Mouse (Mus musculus): ENCODE data around the gene Dab1.

The Dab1 gene

DNA sequence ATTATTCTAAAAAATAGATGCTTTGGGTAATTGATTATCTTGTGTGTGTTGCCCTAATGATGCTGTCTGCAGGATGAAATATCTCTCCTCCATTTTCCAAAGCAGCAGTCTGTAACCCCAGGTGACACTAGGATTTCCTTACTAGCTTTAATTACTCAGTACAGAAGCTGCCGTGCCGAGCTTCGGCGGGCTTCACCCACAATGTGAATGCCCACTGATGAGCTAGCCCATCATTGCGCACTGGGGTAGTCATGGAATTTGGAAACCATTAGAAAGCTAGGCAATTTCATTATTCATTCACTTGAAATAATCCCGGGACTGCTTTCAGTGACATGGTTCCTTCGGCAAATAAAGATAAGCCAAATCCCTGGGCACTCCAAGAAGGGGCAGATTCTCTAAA, 894.5 kb downstream of the Dab1 start:
- DNase-seq (ENCODE audit: low spot score), result no peak

GRCm38 (mm10) chr4:104514568-104515000, 895.4 kb downstream of the Dab1 start:
- DNase-seq (ENCODE audit: low spot score), result peak; percentile 6

DNA sequence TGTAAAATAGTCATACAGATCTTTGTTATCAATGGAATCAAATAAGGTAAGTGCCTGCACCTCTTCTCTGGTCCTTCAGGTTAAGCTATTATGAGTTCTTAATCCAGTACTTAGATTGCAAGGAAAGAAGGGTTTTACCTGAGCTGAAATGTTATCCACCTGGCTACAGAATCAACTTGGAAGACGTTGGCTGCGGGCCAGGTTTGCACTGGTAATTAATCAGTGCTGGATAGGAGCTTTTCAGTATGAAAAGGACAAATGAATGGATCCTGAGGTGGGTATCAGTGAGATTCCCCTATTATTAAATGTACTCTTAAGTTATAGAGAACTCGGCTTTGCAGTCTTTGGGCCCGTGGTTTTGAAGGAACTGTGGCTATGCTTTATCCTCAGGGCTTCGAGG, 896.5 kb downstream of the Dab1 start:
- DNase-seq (ENCODE audit: low spot score), result no peak

GRCm38 (mm10) chr4:104522324-104522723, 903.2 kb downstream of the Dab1 start:
- no peak for DNase-seq (ENCODE audit: low spot score)

- DNase-seq (ENCODE audit: low spot score), result no peak
These were observed 904.6 kb downstream of the Dab1 start for GRCm38 (mm10) chr4:104523776-104524175.

DNA sequence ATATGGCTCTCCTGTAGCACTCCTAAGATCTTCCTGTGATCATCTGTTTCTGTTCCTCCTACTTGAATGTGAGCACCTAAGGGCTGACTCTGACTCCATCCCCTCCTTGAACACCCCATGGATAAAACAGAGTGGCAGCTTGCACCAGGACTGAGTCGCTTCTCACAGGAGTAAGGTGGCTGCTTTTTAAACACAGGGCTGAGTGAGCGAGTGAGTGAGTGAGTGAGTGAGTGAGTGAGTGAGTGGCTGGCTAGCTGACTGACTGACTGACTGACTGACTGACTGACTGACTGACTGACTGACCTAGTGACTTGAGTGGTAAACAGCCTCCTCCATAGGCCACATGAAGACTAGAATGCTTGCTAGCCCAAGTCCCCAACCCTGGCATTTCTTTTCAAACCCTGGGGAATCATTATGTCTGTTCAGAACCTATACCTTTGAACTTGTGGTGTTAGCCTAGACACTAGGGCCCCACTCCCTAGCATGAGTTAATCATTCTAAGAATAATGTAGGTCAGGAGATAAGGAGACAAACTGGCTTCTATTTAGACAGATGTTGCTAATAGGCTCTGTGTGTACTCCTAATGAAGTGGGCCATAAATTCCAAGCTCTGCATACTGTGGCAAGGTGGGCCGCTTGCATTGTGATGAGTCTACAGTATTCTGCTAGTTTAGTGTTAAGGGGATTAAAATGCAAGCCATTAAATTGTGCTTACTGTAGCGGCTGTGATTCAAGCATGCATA, 910.9 kb downstream of the Dab1 start:
- DNase-seq (ENCODE audit: low spot score), result no peak

GRCm38 (mm10) chr4:104532846-104533245, 913.7 kb downstream of the Dab1 start:
- DNase-seq (ENCODE audit: low spot score), result no peak

GRCm38 (mm10) chr4:104538420-104538819, 919.3 kb downstream of the Dab1 start:
- DNase-seq (ENCODE audit: low spot score), result no peak

DNA sequence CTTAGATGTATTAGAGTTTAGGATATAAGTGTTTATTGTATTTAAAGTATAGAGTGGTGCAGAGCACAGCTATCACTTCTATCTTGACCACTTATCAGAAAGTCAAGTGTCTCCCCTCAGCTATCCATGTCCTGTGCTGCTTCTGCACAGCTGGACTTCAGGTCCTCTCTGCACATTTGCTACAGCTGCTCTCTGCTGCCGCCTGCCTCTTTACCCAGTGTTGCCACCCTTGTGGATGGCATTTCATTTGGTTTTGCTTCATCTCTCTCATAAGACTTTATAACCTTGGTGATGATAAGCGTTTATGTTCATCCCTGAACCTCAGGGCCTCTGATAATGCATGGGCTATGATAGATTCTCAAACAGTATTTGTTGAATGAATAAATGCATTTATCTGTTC, 919.9 kb downstream of the Dab1 start:
- DNase-seq (ENCODE audit: low spot score), result no peak

DNA sequence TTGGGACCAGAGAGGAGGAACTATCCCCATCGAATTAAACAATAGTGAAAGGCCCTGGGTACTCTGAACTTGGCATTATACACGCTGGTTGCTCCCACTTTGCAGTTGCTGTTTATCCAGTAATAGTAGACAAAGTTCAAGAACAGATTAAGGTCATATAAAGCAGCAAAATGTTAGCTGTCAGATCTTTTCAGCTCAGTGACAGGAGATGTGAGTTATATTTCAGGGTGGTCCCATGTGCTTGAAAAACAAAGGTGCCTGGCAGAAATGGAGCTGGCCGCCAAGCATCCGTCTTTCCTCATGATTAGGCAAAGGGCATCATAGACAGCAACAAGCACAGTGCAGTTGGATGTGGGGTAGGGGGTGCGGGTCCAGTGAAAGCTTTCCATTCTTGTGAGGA, 927.9 kb downstream of the Dab1 start:
- DNase-seq (ENCODE audit: low spot score), result no peak

DNA sequence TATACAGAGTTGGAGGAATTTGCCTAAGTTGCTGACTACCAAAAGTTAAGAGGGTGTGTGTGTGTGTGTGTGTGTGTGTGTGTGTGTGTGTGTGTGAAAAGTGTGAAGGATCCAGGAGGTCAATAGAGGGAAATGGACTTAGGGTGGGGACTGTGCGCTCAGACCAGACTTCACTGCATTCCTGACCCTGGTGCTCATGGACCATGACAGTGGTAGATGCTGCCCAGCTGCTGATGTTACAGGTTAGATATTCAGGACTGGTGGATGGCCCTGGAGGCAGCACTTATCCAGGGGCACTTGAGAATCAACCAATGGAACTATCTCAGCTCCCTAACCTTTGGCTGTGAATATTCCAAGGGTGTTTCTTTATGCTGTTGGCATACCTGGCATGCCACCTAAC, 929.1 kb downstream of the Dab1 start:
- DNase-seq (ENCODE audit: low spot score), result no peak

- DNase-seq (ENCODE audit: low spot score), result no peak
These were observed 931.5 kb downstream of the Dab1 start for GRCm38 (mm10) chr4:104550581-104551205.

GRCm38 (mm10) chr4:104551390-104552070, 932.4 kb downstream of the Dab1 start:
- DNase-seq (ENCODE audit: low spot score), result no peak

- DNase-seq (ENCODE audit: low spot score), result no peak
These were observed 936.2 kb downstream of the Dab1 start for GRCm38 (mm10) chr4:104555408-104555807.

- no peak for DNase-seq (ENCODE audit: low spot score)
These were observed 944.4 kb downstream of the Dab1 start for GRCm38 (mm10) chr4:104563512-104563911.

DNA sequence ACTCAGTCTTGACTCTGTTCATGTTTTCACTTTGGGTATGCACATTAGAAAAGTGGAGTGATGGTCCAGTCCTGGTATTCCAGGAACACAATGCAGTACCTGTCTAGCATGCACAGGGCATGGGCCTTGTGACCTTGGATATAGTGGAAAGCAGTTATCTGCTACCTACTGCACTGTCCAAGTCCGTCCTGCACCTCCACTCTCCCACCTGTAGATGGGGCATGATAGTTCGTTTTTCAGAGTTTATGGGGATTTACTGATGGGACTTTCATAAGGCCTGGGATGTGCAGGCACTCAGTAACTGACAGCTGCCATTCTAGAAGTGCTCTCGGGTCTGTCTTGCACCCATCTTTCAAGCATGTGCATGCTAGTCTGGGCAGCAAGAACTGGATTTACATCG, 951.4 kb downstream of the Dab1 start:
- no peak for DNase-seq (ENCODE audit: low spot score)

GRCm38 (mm10) chr4:104572440-104572839, 953.3 kb downstream of the Dab1 start:
- DNase-seq (ENCODE audit: low spot score), result no peak

DNA sequence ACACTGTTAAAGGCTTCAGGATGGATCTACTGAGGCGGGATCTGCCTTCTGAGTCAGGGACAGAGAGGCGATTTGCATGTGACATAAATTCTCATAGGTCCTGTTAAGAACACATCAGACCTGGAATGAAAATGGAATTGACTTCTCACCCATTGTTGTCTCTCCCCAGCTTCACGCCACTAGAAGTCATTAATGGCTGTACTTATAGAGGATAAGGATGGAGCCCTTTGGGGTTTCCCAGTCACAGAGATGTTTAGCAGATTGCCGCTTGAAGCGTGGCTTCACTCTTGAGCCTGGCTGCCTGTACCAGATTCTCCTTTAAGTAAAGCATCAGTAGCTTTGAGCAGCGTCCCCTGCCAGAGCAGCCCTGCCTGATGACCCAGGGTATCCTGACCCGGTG, 954.3 kb downstream of the Dab1 start:
- DNase-seq (ENCODE audit: low spot score), result no peak

DNA sequence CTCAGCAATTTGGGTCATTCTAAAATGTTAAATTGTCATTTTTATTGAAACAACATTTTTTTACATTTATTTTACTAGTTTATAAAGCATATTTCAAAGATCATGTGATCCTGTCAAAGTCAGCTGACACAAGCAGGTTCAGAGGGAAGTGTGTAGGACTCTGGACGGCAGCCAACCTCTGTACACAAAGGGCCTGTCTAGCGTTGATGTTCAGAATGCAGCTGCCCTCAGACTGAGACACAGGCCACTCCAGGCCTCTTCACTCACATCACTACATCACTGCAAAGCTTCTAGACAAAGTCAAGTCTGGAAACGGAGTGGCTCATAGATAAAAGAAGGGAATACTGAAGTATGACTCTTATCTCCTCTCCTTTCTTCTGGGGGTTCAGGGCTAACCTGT, 959.2 kb downstream of the Dab1 start:
- no peak for DNase-seq (ENCODE audit: low spot score)

DNA sequence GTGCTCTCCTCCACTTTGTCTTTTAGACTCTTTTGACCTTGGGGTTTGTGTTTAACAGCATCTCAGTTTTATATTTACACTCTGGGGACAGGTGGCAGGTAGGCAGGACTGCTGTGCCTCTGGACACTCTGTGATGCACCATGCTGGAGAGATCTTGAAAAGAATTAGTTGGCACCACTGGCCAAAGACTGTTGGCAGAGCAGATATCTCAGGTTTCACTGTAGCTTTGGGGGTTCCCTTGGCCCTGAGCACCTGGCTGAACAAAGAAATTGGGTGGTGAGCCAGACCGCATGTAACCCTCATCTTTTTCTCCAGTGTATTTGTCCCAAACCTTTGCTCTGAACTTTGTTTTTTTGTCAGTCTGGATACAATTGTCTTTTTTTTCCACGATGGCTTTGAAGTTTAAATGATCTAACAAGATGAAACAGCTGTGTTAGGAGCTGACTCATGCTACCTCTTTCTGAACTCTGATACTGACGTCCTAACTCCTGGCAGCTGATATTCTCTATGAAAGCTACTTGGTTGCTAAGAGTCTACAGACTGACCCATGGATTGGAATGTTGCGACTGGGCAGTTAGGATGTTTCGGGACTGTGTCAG, 960.9 kb downstream of the Dab1 start:
- DNase-seq (ENCODE audit: low spot score), result no peak

- no peak for DNase-seq (ENCODE audit: low spot score)
These were observed 963.6 kb downstream of the Dab1 start for GRCm38 (mm10) chr4:104582726-104583125.

DNA sequence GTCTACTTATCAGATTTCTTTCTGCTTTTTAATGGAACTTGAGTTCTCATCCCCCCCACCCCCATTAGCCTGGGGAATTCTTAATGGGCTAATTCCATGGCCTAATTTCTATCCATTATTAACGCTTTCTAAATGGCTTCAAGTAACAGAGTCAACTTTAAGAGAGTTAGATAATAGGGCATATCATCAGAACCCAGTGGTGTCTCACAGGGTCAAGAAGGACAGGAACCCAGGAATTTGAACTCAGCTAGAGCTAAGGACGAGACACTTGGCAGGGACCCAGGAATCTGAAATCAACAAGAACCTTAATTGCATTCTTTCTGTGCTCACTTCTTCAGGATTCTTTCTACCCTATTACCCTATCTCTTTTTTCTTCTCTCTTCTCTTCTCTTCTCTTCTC, 968.7 kb downstream of the Dab1 start:
- DNase-seq (ENCODE audit: low spot score), result no peak

GRCm38 (mm10) chr4:104596936-104597335, 977.8 kb downstream of the Dab1 start:
- no peak for DNase-seq (ENCODE audit: low spot score)

All from c-Kit-positive CD71-positive TER-119-positive erythroid progenitor cells, embryonic 14.5 days (primary cell).